Mouse (Mus musculus): ENCODE data around the gene Hmga1.

Gene Hmga1

GRCm38 (mm10) chr17:27556315-27557011 is at the start of gene Hmga1:
Gene Hmga1 (plus strand): TSS chr17:27556497.
- peak; percentile 86 for DNase-seq

GRCm38 (mm10) chr17:27506871-27507590 is 49.3 kb upstream of the Hmga1 start:
- no peak for DNase-seq

- no peak for DNase-seq
Observed at GRCm38 (mm10) chr17:27507591-27507945, 48.7 kb upstream of the Hmga1 start.

GRCm38 (mm10) chr17:27508002-27508401 is 48.3 kb upstream of the Hmga1 start:
- DNase-seq = no peak

GRCm38 (mm10) chr17:27508513-27508912 is 47.8 kb upstream of the Hmga1 start:
- no peak for DNase-seq

- no peak for DNase-seq
Observed at GRCm38 (mm10) chr17:27509056-27509455, 47.2 kb upstream of the Hmga1 start.

GRCm38 (mm10) chr17:27510258-27511124 is 45.8 kb upstream of the Hmga1 start:
- no peak for DNase-seq

GRCm38 (mm10) chr17:27511125-27511735 is 45.1 kb upstream of the Hmga1 start:
- no peak for DNase-seq

- peak; percentile 56 for DNase-seq
Observed at GRCm38 (mm10) chr17:27511865-27512618, 44.3 kb upstream of the Hmga1 start.

- DNase-seq = peak; percentile 53
Observed at GRCm38 (mm10) chr17:27512619-27513161, 43.6 kb upstream of the Hmga1 start.

GRCm38 (mm10) chr17:27513279-27513915 is 42.9 kb upstream of the Hmga1 start:
- peak; percentile 41 for DNase-seq

- DNase-seq = no peak
Observed at GRCm38 (mm10) chr17:27513916-27514762, 42.2 kb upstream of the Hmga1 start.

- no peak for DNase-seq
Observed at GRCm38 (mm10) chr17:27518296-27518695, 38.0 kb upstream of the Hmga1 start.

GRCm38 (mm10) chr17:27518700-27519595 is 37.3 kb upstream of the Hmga1 start:
- DNase-seq = no peak

- peak; percentile 50 for DNase-seq
Observed at GRCm38 (mm10) chr17:27520557-27520956, 35.7 kb upstream of the Hmga1 start.

GRCm38 (mm10) chr17:27521303-27521702 is 35.0 kb upstream of the Hmga1 start, which contains the start of gene Grm4:
Gene Grm4 (minus strand): TSS chr17:27521403.
- DNase-seq = no peak

- DNase-seq = no peak
Observed at GRCm38 (mm10) chr17:27523121-27523520, 33.2 kb upstream of the Hmga1 start.

GRCm38 (mm10) chr17:27527188-27527587 is 29.1 kb upstream of the Hmga1 start:
- DNase-seq = no peak

GRCm38 (mm10) chr17:27528030-27528429 is 28.3 kb upstream of the Hmga1 start:
- no peak for DNase-seq

Measured in right cerebral cortex, postnatal 25 days (tissue).